Mouse (Mus musculus) liver, embryonic 14.5 days (tissue): ENCODE results near the gene Ppt2. TPM values are rescaled to one million over a fixed set of nuclear protein-coding genes. Genes with fewer than 3 reads are reported as not detected.

ENCODE experiments used
- ATAC-seq: fragments of 200-750 bp; cut with Nextera tagmentation; 2 replicates; pipeline ENCODE4 v1.8.0; 2017; ENCODE audit warnings: moderate number of reproducible peaks, mild to moderate bottlenecking, moderate library complexity; ENCODE audit not compliant: insufficient read depth
- DNase-seq, 3 experiments: peaks; one replicate each; pipeline ENCODE4 v3.0.0-alpha.2; 2012 to 2013; ENCODE audit warnings: low read depth in 3 of 3, low spot score in 3 of 3
- H3K27ac ChIP-seq: fragments of 300-500 bp; sonication (generic); 2 replicates; pipeline ENCODE4 v1.5.1; 2014; ENCODE audit warnings: moderate library complexity, mild to moderate bottlenecking, control low read depth, inconsistent platforms
- H3K27me3 ChIP-seq: fragments of 300-500 bp; sonication (generic); 2 replicates; pipeline ENCODE4 v1.6.1; 2014; ENCODE audit warnings: mild to moderate bottlenecking, low read length, moderate library complexity; ENCODE audit not compliant: control insufficient read depth, insufficient read depth
- H3K36me3 ChIP-seq: fragments of 300-500 bp; sonication (generic); replicated peaks from 2 replicates; pipeline ENCODE4 v1.6.1; 2014; ENCODE audit warnings: low read depth; ENCODE audit not compliant: control insufficient read depth, insufficient read depth
- H3K4me1 ChIP-seq, 2 experiments: fragments of 200-500 bp in 1 of 2; fragments of 300-500 bp in 1 of 2; sonication (generic) in 1 of 2; replicated peaks; 2 replicates each; pipeline ENCODE4 v1.6.1; 2012 to 2014; ENCODE audit warnings: antibody characterized with exemption in 1 of 2, inconsistent platforms in 1 of 2, low read length in 1 of 2; ENCODE audit not compliant: control insufficient read depth in 2 of 2, insufficient read depth in 2 of 2
- H3K4me2 ChIP-seq: fragments of 300-500 bp; sonication (generic); 2 replicates; pipeline ENCODE4 v1.6.1; 2014; ENCODE audit warnings: low read depth, mild to moderate bottlenecking, control low read depth, moderate library complexity
- H3K4me3 ChIP-seq, 2 experiments: fragments of 200-500 bp in 1 of 2; fragments of 300-500 bp in 1 of 2; sonication (generic) in 1 of 2; 2 replicates each; pipeline ENCODE4 v1.5.1; 2012 to 2014; ENCODE audit warnings: low read depth in 2 of 2, low read length in 2 of 2, mild to moderate bottlenecking in 2 of 2, control low read depth in 1 of 2, inconsistent platforms in 1 of 2, moderate library complexity in 1 of 2; ENCODE audit not compliant: insufficient read depth in 1 of 2
- H3K9ac ChIP-seq: fragments of 300-500 bp; sonication (generic); replicated peaks from 2 replicates; pipeline ENCODE4 v1.6.1; 2014; ENCODE audit warnings: mild to moderate bottlenecking, control low read depth, moderate library complexity
- H3K9me3 ChIP-seq: fragments of 300-500 bp; sonication (generic); 2 replicates; pipeline ENCODE4 v1.6.1; 2016; ENCODE audit warnings: low read length, mixed read lengths; ENCODE audit not compliant: control insufficient read depth
- CTCF ChIP-seq: IDR thresholded peaks from 2 replicates; pipeline ENCODE4 v1.5.1; 2016; ENCODE audit warnings: antibody characterized with exemption, low read depth, control low read depth
- EP300 ChIP-seq: IDR thresholded peaks from 2 replicates; pipeline ENCODE4 v1.6.1; 2016; ENCODE audit warnings: antibody characterized with exemption, low read depth
- WGBS: fragments of 180-500 bp; shearing (Covaris S2); extraction: QIAGEN DNeasy Blood & Tissue Kit; methylation state at CpG from one replicate; pipeline ENCODE4 v1.1.7; 2014; ENCODE audit not compliant: insufficient replicate concordance; 5-methylcytosine and 5-hydroxymethylcytosine counted together
- polyA plus RNA-seq, 2 experiments: library from polyadenylated mRNA; depleted of rRNA in 1 of 2; stranded (reverse) in 1 of 2; unstranded in 1 of 2; fragments of >200 nt; fragmentation: Nextera tagmentation in 1 of 2; extraction: Ambion mirVana in 1 of 2; gene quantifications; 2 replicates each; pipeline versions ENCODE4 v1.2.1 to v1.2.3; 2012 to 2014

Ppt2 gene
- polyA plus RNA-seq, 2 experiments: 10.4 to 10.5 TPM

DNA sequence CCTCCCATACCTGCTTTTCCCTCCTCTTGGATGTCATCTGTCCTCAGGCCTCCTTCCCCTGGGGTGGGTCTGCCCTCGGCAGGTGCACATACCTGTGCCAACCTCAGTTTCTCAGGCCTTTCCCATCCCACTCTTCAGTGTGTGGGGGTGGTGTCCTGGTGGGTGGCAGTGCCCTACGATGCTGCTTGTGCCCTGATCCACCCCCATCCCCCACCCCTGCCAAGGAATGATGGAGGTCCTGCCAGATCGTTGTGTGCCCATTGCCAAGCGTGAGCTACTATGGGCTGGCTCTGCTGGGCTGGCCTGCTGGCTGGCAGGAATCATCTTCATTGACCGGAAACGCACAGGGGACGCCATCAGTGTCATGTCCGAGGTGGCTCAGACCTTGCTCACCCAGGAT lies 17.3 kb downstream of the Ppt2 start:
- H3K36me3 ChIP-seq: peaks cover 3% of the 10 kb centered on the region; the same call in 1 of the 2 replicates
- ATAC-seq: no peak
- no peaks in the 10 kb centered on the region for H3K9me3 ChIP-seq
- no peak overlapping the region for H3K4me2 ChIP-seq
- TF ChIP-seq CTCF (no peak), EP300 (no peak)
- H3K4me3 ChIP-seq: no peak overlapping the region
- H3K4me1 ChIP-seq: peaks cover 3 to 8% of the 10 kb centered on the region in 2 experiments; a peak in 3 of 4 replicates
- H3K27ac ChIP-seq: no peak overlapping the region
- whole genome bisulfite sequencing: 77% methylated on average over 8 of the region's 8 CpGs
- no peak overlapping the region for H3K9ac ChIP-seq
- no peaks in the 10 kb centered on the region for H3K27me3 ChIP-seq
- DNase-seq: no peak

DNA sequence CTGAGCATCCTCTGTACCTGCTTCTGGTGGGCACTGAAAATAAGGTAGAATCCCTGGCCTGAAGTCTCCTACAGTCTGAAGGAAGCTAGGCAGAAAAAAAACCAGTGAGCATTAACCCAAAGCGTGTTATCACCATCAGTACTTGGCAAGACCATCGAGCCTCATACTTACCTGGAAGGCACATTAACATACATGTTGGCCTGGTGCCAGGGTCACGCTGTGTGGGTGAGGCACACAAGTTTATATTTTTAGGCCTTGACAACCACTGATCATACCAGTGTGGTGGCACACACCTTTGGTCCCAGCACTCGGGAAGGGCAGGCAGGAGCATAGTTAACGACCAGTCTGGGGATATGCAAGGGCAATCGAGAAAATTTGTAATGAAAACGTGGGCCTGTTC lies 20.3 kb downstream of the Ppt2 start:
- Histone ChIP-seq H3K4me3 (no peak overlapping the region), H3K27ac (no peak overlapping the region), H3K9ac (no peak overlapping the region), H3K9me3 (no peaks in the 10 kb centered on the region), H3K27me3 (no peaks in the 10 kb centered on the region), H3K4me1 (peaks cover 12 to 18% of the 10 kb centered on the region in 2 experiments), H3K4me2 (no peak overlapping the region), H3K36me3 (peaks cover 3% of the 10 kb centered on the region; the same call in 1 of the 2 replicates)
- TF ChIP-seq CTCF (no peak), EP300 (no peak)
- WGBS: 81% methylated on average over 7 of the region's 7 CpGs
- no peak for DNase-seq
- ATAC-seq: no peak

DNA sequence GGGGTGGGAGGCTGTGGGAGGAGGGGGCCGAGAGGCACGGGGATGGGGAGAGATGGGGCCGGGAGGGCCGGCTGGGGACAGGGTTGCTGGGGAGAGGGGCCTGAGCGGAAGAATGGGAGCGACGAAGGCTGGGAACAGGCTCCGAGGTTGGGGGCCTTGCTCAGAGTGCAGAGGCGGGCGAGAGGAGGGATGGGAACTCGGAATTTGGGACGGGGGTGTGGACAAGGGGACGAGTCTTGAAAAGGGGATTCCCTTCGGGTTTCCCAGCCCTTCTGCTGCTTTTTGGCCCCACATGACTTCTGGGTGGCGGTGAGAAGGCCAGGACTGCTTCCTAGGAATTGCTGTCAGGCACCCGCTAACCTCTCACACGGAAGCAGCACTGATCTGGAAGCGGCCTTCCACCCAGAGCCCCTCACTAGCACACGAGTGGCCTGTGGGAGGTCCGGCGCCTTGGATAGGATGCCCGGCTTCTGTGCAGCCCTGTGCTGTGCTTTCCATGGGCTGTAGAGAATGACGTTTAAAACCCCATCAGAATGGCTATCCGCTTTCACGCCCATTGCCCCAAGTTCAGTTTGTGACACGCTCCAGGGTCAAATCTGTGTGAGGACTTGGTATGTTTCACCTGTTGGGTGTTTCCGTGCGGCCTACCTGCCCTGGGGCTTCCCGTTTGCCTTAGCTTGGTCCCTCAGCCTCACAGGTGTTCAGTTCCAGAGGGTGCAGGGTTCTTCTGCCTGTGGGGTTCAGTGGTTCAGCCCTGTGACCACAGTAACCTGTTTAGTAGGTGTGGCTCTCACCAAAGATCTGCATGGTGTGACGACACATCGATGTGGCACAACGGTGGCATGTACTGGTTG lies 21.9 kb downstream of the Ppt2 start:
- Histone ChIP-seq H3K4me2 (peak overlapping the region; percentile 79), H3K9me3 (no peaks in the 10 kb centered on the region), H3K4me3 (peak overlapping the region; percentile 74 to 78), H3K27ac (peak overlapping the region; percentile 76), H3K27me3 (no peaks in the 10 kb centered on the region), H3K4me1 (peaks cover 12 to 23% of the 10 kb centered on the region in 2 experiments), H3K36me3 (peaks cover 5% of the 10 kb centered on the region), H3K9ac (peak overlapping the region; percentile 90)
- 14% methylated on average over 32 of the region's 32 CpGs for WGBS
- DNase-seq: no peak
- TF ChIP-seq EP300 (no peak), CTCF (no peak)
- ATAC-seq: no peak

DNA sequence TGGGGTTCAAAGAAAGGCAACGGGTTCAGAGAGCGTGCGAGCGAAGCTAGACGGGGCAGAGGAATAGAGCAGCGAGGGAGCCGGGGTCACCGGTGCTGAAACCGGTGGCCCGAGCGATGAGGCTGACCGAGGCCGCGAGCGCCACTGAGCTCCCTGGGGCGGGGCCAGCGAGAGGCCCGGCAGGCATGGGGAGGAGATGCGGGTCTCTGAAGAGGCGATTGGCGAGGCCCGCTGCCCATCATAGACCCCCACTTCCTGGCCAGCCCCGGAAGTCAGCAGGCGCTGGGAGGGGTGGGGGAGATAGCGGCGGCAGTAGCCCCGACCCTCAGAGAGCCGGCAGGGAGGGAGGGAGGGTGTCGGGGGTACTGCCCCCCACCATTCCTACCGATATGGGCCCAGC lies 22.7 kb downstream of the Ppt2 start:
- Histone ChIP-seq H3K36me3 (peaks cover 8% of the 10 kb centered on the region), H3K4me3 (peak overlapping the region; percentile 74 to 78), H3K4me2 (peak overlapping the region; percentile 79), H3K4me1 (peaks cover 12 to 23% of the 10 kb centered on the region in 2 experiments), H3K9ac (peak overlapping the region; percentile 90), H3K27me3 (no peaks in the 10 kb centered on the region), H3K9me3 (no peaks in the 10 kb centered on the region), H3K27ac (peak overlapping the region; percentile 89)
- under 1% methylated on average over 29 of the region's 30 CpGs for WGBS
- peak; percentile 22 for ATAC-seq
- TF ChIP-seq CTCF (no peak), EP300 (no peak)
- DNase-seq: peak; percentile 81 to 87 (median 85)

DNA sequence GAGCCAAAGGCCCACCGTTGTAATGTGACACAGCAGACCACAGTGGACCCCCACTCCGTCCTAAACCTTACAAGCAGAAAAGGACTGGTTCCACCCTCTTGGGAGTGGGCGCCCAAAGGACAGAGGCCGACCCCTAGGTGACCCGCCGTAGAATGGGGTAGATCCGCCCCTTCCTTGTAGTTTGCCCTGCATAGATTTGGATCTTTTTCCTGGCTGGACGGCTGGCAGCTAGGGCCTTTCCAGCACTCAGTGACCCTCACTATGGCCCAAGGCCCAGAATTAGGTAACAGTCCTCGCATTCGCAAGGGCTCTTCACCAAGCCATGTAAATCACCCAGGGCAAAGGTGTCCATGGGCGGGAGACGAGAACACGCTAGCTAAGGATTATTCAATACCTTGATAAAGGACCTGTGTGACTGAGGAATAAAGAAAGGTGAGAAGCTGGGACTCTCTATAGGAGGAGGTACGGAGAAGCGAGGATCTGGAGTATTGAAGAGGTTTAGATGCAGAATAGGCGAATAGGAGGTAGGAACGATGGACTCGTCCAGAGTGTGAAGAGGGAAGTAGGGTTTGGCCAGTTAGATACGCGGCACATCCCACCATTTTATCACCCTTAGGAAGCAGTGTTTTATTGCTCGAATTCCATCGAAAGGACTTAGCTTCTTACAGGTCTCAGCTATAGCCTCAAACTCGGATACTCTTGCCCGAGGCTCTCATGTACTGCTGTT lies 23.6 kb downstream of the Ppt2 start:
- H3K4me1 ChIP-seq: peaks cover 12 to 23% of the 10 kb centered on the region in 2 experiments

More for the DNA sequence above, 23.6 kb downstream of the Ppt2 start:
- peak overlapping the region; percentile 89 for H3K27ac ChIP-seq
- 15% methylated on average over 24 of the region's 24 CpGs for WGBS
- no peak for DNase-seq
- H3K4me2 ChIP-seq: peak overlapping the region; percentile 79
- no peak for TF ChIP-seq CTCF
- TF ChIP-seq EP300: no peak
- peaks cover 12% of the 10 kb centered on the region for H3K36me3 ChIP-seq
- H3K27me3 ChIP-seq: no peaks in the 10 kb centered on the region
- ATAC-seq: no peak
- peak overlapping the region; percentile 74 to 78 for H3K4me3 ChIP-seq
- H3K9ac ChIP-seq: peak overlapping the region; percentile 90
- no peaks in the 10 kb centered on the region for H3K9me3 ChIP-seq
